Mouse (Mus musculus) intestine, postnatal 0 days (tissue): ENCODE measurements at regions not wholly inside any gene's neighbourhood (a gene's known extent, or its start where the extent isn't known, plus 50 kb on each side); places are given as distances from the start of the nearest gene placed in this dataset.
A peak's percentile ranks its signal among the peaks of the same experiment; 100 is the strongest.

Experiments
- ATAC-seq: fragments of 200-750 bp; cut with Nextera tagmentation; 2 replicates; pipeline ENCODE4 v1.8.0; 2017; ENCODE audit warnings: mild to moderate bottlenecking, moderate TSS enrichment, moderate library complexity
- H3K27ac ChIP-seq: fragments of 300-500 bp; sonication (generic); 2 replicates; pipeline ENCODE4 v1.5.1; 2014; ENCODE audit warnings: mild to moderate bottlenecking, low read depth, low read length, moderate library complexity
- H3K27me3 ChIP-seq: fragments of 300-500 bp; sonication (generic); replicated peaks from 2 replicates; pipeline ENCODE4 v1.6.1; 2014; ENCODE audit warnings: low read length, mixed read lengths; ENCODE audit not compliant: control insufficient read depth, insufficient read depth
- H3K36me3 ChIP-seq: fragments of 300-500 bp; sonication (generic); 2 replicates; pipeline ENCODE4 v1.6.1; 2014; ENCODE audit warnings: mild to moderate bottlenecking, moderate library complexity; ENCODE audit not compliant: control insufficient read depth, insufficient read depth
- H3K4me1 ChIP-seq: fragments of 300-500 bp; sonication (generic); replicated peaks from 2 replicates; pipeline ENCODE4 v1.6.1; 2014; ENCODE audit warnings: antibody characterized with exemption, low read length, mixed read lengths; ENCODE audit not compliant: control insufficient read depth, insufficient read depth
- H3K4me2 ChIP-seq: fragments of 300-500 bp; sonication (generic); replicated peaks from 2 replicates; pipeline ENCODE4 v1.6.1; 2014; ENCODE audit warnings: low read depth, mild to moderate bottlenecking, moderate library complexity
- H3K4me3 ChIP-seq: fragments of 300-500 bp; sonication (generic); 2 replicates; pipeline ENCODE4 v1.5.1; 2014; ENCODE audit warnings: low read depth, low read length
- H3K9ac ChIP-seq: fragments of 300-500 bp; sonication (generic); 2 replicates; pipeline ENCODE4 v1.6.1; 2014; ENCODE audit warnings: mild to moderate bottlenecking, low read depth, low read length
- H3K9me3 ChIP-seq: fragments of 300-500 bp; sonication (generic); 2 replicates; pipeline ENCODE4 v1.6.1; 2016; ENCODE audit warnings: mixed run types; ENCODE audit not compliant: control insufficient read depth
- CTCF ChIP-seq: sonication (generic); IDR thresholded peaks from 2 replicates; pipeline ENCODE4 v1.5.1; 2016; ENCODE audit warnings: low read depth, mild to moderate bottlenecking, control low read depth, antibody characterized with exemption, moderate library complexity
- WGBS: fragments of 180-500 bp; shearing (Covaris S2); extraction: QIAGEN DNeasy Blood & Tissue Kit; methylation state at CpG from one replicate; pipeline ENCODE4 v1.1.7; 2014; 5-methylcytosine and 5-hydroxymethylcytosine counted together

DNA sequence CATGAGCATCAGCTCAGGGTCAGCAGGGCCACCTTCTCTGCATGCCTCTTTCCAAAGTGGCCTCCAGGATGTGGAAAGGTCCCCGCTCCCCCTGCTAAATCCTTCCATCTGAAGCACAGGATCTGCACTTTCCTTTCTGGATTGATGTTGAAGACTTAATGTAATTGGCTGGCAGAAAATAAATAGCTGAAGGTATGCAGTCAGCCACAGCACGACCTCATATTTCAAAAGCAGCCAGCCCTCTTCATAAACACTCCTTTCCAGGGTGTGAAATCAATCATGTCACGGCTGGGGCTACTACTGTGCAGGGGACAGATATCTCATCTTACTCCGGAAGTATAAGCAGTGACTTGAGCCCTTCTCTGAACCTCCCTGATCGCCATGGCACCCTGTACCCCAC lies 132.9 kb upstream of the Tsc22d1 start:
- 48% methylated on average over 5 of the region's 5 CpGs for WGBS
- H3K36me3 ChIP-seq = no peaks in the 10 kb centered on the region
- no peak for ATAC-seq

GRCm38 (mm10) chr14:76287768-76288167 lies 127.0 kb upstream of the Tsc22d1 start:
- no peak overlapping the region for H3K4me3 ChIP-seq
- no peak overlapping the region for H3K9ac ChIP-seq
- H3K27me3 ChIP-seq = no peaks in the 10 kb centered on the region
- no peak for TF ChIP-seq CTCF
- no peaks in the 10 kb centered on the region for H3K9me3 ChIP-seq
- no peaks in the 10 kb centered on the region for H3K36me3 ChIP-seq
- peaks cover 5% of the 10 kb centered on the region; the same call in 1 of the 2 replicates for H3K4me1 ChIP-seq
- no peak overlapping the region for H3K4me2 ChIP-seq
- no peak for ATAC-seq
- 86% methylated on average over 8 of the region's 8 CpGs for WGBS
- no peak overlapping the region for H3K27ac ChIP-seq

More for the DNA sequence above, 132.9 kb upstream of the Tsc22d1 start:
- Histone ChIP-seq H3K4me1 (no peaks in the 10 kb centered on the region), H3K27me3 (no peaks in the 10 kb centered on the region), H3K27ac (no peak overlapping the region), H3K4me3 (no peak overlapping the region), H3K9ac (no peak overlapping the region), H3K4me2 (no peak overlapping the region), H3K9me3 (no peaks in the 10 kb centered on the region)
- no peak for TF ChIP-seq CTCF

DNA sequence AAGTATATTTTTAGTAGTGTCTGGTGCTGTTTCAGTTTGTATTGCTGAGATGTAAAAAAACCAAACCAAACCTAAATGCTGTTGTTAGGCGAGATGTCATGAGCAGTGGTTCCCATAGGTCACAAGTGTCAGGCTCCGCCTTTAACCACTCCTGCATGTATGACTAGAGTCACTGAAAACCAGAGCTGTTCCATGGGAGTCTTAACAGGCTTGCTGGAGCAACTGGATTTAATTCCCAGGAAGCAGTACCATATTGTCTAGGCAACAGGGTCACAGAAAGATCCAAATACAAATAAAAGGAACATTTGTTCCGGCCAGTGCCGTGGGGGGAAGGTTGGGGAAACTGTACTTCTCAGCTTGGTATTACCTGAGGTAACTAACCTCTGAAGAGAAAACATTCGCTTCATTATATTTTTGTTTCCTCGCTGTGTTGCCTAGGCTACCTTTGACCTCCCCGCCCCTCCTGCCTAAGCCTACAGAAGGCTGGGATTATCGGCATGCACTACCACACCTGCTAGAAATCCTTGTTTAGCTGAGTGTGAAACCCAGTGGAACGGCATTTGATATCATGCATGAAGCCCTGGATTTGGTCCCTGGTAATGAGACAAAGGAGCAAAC lies 124.3 kb upstream of the Tsc22d1 start:
- WGBS = 56% methylated on average over 9 of the region's 9 CpGs

DNA sequence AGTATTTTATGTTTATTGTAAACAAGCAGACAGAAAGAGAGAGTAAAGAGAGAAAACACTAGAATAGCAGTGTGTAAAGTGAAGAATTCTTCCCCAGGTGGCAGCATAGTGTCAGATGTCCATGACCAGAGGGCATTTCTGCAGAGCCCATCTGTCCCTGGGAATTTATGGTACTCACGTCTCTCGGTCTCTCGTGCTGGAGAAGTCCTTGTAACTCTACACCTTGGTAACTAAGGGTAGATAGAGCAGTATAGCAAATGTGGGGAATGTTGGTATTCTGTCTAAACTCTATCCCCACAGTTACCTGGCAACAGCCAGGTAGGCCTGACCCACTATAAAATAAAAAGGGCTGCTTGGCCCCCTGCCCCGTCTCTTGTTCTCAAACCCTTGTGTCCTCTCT lies 122.5 kb upstream of the Tsc22d1 start:
- Histone ChIP-seq H3K9ac (no peak overlapping the region), H3K4me1 (peaks cover 5% of the 10 kb centered on the region; the same call in 1 of the 2 replicates), H3K9me3 (no peaks in the 10 kb centered on the region), H3K4me3 (no peak overlapping the region), H3K4me2 (no peak overlapping the region), H3K27me3 (no peaks in the 10 kb centered on the region), H3K36me3 (no peaks in the 10 kb centered on the region), H3K27ac (no peak overlapping the region)
- peak; percentile 37 for TF ChIP-seq CTCF
- 37% methylated on average over 4 of the region's 4 CpGs for WGBS
- ATAC-seq = no peak

More for the DNA sequence above, 124.3 kb upstream of the Tsc22d1 start:
- no peaks in the 10 kb centered on the region for H3K9me3 ChIP-seq
- H3K27ac ChIP-seq = no peak overlapping the region
- no peak overlapping the region for H3K4me2 ChIP-seq
- no peak overlapping the region for H3K4me3 ChIP-seq
- no peak overlapping the region for H3K9ac ChIP-seq
- ATAC-seq = peak; percentile 68
- TF ChIP-seq CTCF = no peak
- H3K36me3 ChIP-seq = no peaks in the 10 kb centered on the region
- H3K4me1 ChIP-seq = peaks cover 5% of the 10 kb centered on the region; the same call in 1 of the 2 replicates
- no peaks in the 10 kb centered on the region for H3K27me3 ChIP-seq

- 70% methylated on average over 18 of the region's 18 CpGs for WGBS
- no peak overlapping the region for H3K4me2 ChIP-seq
- no peak for TF ChIP-seq CTCF
- no peaks in the 10 kb centered on the region for H3K36me3 ChIP-seq
- H3K27ac ChIP-seq = no peak overlapping the region
- H3K9me3 ChIP-seq = no peaks in the 10 kb centered on the region
- no peaks in the 10 kb centered on the region for H3K27me3 ChIP-seq
- H3K9ac ChIP-seq = no peak overlapping the region
- ATAC-seq = no peak
- H3K4me3 ChIP-seq = no peak overlapping the region
- H3K4me1 ChIP-seq = peaks cover 5% of the 10 kb centered on the region; the same call in 1 of the 2 replicates
Measured at GRCm38 (mm10) chr14:76295411-76296169, 119.2 kb upstream of the Tsc22d1 start.

DNA sequence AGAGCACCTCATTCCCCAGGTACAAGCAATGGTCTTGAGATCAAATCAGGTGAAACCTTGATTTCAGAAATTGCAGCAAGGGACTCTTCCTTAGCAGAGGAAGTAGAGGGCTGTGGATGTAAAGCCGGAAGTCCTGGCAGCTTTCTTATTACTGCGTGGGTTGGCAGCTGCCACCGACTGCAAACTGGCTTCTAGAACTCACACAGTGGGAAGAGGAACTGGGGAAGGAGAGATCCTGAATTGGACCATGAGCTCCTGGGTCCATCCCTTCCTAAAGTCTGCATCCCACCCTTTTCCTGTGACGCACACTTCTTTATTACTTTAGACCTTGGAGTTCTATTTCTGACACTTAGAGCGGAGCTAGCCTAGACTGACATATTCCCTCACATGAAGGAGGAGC lies 116.9 kb upstream of the Tsc22d1 start:
- no peak overlapping the region for H3K4me2 ChIP-seq
- WGBS = 91% methylated on average over 5 of the region's 5 CpGs
- TF ChIP-seq CTCF = no peak
- no peaks in the 10 kb centered on the region for H3K36me3 ChIP-seq
- H3K27ac ChIP-seq = no peak overlapping the region
- no peak for ATAC-seq
- no peaks in the 10 kb centered on the region for H3K27me3 ChIP-seq
- no peak overlapping the region for H3K9ac ChIP-seq
- no peaks in the 10 kb centered on the region for H3K4me1 ChIP-seq
- H3K9me3 ChIP-seq = no peaks in the 10 kb centered on the region
- no peak overlapping the region for H3K4me3 ChIP-seq
